Mouse (Mus musculus) E14TG2a.4 (cell line): ENCODE data around the gene Tenm3.

ENCODE experiments used
- CTCF ChIP-seq: conservative IDR thresholded peaks from 2 replicates; pipeline ENCODE4 v1.5.1; 2014; ENCODE audit warnings: low read length
- POU5F1 ChIP-seq: IDR thresholded peaks from 2 replicates; pipeline ENCODE4 v1.6.1; 2014; ENCODE audit warnings: low read length, borderline replicate concordance

- TF ChIP-seq CTCF, result no peak
- no peak for TF ChIP-seq POU5F1
Measured at GRCm38 (mm10) chr8:48203161-48203560, 640.6 kb downstream of the Tenm3 start.
